Mouse (Mus musculus) frontal cortex, adult (tissue): Measurements from ENCODE around the gene Gm44511.
"Not testable (repeated sequence)": the region's sequence is repeated elsewhere in the genome, so short reads cannot be mapped to it uniquely, and the experiment has no call there.

Experiments used
- ATAC-seq: cut with Nextera tagmentation; 2 replicates; pipeline ENCODE4 v1.9.2; 2017; ENCODE audit warnings: mild to moderate bottlenecking, moderate library complexity, mixed read lengths; ENCODE audit not compliant: low TSS enrichment

Gm44511 gene

GRCm38 (mm10) chr6:128840669-128841068 lies 14.6 kb upstream of the Gm44511 start:
- not testable (repeated sequence) for ATAC-seq

GRCm38 (mm10) chr6:128839921-128840320 lies 13.8 kb upstream of the Gm44511 start:
- ATAC-seq = no peak

DNA sequence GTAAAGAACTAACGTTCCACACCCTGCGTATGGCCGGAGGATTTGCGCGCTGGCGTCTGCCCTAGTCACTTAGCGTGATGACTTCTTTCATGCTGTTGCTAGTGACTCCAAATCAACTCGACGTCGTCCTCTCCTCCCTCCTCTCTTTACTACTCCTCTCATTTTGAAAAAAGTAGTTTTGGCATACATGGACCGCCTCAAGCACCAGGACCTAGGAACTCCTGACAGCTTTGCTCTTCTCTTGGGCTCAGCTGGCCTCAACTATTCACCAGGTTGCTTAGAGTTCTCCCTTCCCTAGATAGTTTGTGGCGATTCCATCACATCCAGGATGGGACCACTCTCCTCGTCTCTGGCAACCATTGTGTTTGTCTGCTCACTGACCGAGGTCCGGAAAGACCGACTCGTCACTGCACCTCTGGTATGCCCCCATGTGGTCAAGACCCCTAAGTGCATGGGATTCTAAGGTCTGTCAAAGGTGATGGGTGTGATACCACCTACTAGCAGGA lies 13.2 kb upstream of the Gm44511 start:
- ATAC-seq = peak; percentile 7

DNA sequence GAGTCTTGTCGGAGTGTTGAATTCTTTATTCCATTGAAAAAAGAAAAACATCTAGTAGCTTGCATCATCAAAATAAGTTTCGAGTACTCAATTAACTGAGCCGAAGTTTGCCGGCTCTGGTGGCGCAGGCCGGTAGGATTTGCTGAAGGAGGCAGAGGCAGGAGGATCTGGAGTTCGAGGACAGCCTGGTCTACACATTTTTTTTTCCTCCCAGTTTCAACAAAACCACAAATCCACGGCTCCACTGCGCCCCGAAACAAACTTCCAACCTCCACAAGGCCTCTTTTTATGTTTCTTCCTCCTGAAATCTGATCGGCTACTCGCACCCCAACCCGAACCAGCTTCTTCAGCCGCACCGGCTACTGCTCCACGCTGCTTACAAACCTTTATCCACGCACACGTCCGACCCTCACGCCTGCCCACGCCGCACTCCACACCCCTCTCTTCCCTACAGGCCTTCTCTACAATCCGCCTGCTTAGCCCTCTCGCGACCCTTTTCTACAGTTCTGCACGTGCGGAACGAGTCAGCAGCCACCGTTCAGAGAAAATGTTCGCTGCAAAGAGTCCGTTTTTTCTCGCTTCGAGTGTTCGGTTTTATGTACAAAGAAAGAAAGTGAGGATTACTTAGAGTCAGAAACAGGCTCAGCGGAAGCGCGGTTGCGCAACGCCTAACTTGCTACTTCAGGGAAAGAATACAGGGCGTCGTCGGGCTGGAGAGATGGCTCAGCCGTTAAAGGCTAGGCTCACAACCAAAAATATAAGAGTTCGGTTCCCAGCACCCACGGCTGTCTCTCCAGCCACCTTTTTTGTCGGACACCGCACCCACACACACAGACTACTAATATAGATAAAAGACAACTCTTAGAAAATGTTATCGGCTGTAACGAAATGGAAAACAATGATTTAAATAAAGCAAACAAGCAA lies 12.5 kb upstream of the Gm44511 start:
- ATAC-seq = peak; percentile 28

DNA sequence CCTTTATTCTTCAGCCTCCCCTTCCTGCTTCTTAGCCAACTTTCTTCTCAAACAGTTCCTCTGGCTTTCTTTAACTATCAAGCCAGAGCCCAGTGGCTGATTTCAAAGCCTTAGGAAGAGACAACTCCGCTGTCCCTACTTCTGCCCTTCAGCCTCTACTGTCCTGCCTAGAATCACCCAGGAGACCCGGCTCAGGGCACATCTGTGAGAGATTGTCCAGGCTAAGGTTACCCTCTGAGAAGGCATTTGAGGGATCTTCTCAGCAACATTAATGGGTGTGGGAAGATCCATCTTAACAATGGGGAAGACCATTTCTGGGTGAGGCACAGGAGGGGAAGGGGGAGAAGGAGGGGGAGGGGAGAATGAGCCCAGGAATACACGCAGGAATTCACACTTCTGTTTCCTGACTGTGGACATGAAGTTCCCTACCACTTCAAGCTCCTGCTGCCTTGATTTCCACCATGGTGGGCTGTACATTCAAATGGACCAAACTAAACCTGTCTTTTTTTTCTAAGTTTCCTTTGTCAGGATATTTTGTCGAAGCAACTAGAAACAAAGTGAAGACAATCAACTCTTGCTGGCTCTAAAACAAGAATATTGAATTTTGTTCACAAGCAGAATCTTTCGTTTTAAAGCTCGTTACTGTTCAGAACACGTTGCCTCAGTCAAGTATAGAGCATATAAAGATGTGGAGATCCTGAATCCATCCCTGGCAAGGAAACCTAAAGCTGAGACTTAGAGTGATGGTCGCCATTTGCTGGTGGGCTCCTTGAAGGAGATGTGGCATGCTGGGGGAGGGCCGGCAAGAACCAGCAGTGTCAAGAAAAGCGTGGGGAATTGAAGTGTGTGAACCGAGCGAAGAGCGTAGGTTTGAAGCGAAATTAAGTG lies 11.6 kb upstream of the Gm44511 start:
- ATAC-seq = peak; percentile 54

DNA sequence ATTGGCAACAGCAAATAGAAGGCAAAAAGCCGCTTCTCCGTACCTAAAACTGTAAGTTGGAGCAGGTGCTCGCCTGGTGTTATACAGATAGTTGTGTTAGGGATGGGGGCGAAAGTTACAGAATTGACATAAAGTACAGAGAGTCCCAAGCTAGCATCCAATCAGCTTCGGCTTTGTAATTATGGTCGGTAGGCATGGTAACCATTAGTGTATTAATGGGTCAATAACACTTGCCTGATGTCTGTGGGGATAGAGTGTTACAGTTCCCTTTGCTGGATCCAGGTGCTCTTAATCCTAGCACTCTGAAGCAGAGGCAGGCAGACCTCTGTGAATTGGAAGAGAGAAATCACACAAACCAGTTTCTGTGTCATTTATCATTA lies 10.8 kb upstream of the Gm44511 start:
- no peak for ATAC-seq

DNA sequence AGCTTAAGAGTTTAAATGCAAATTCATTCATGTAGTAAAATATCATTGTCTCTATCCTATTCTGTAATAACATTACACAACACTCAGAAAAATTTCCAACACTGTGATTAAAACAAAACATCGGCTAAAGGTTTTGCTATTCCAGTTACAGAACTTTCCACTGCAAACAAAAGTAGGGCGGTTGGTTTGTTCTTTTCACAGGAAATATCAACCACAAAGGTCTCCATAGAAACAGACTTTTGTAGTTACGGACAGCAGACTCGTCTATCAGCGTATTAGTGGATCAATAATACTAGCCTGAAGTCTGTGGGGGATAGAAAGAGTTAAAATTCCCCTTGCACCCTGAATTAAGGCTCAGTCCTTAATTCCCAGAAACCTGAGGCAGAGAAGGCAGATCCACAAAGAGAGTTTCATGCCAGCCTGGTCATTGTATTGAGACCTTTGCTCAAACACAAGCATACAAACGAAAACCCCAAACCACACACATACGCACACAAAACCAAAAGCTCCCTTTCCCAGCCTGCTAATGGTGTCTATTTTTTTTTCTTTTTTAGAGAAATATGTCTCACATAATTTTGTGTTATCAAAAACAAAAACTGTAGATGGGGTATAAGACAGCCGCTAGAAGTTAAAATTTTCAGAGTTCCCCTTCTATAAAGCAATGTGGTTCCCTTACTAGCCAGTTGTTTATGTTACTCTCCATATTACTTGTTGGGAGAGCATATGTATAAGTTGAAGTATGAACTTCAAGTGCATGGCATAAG lies 10.3 kb upstream of the Gm44511 start:
- ATAC-seq = no peak

DNA sequence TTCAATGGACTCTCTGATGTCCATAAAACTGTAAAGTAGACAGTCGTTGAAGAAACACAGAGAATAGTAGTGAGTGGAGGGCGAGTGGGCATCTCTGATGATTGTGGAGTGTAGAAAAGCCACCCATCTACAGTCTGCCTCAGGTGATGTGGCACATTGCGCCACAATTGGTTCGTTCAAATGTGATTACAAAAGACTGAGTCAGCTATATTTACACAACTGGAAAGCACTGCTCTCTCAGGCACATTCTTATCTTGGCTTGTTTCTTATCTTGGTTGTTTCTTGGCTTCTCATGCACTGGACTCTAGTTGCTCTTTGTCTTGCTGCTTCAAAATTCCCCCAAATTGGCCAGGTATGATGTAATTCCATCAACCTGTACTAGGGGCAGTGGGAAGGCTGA lies 9.5 kb upstream of the Gm44511 start:
- no peak for ATAC-seq

- no peak for ATAC-seq
Observed at GRCm38 (mm10) chr6:128833046-128833445, 6.9 kb upstream of the Gm44511 start.

DNA sequence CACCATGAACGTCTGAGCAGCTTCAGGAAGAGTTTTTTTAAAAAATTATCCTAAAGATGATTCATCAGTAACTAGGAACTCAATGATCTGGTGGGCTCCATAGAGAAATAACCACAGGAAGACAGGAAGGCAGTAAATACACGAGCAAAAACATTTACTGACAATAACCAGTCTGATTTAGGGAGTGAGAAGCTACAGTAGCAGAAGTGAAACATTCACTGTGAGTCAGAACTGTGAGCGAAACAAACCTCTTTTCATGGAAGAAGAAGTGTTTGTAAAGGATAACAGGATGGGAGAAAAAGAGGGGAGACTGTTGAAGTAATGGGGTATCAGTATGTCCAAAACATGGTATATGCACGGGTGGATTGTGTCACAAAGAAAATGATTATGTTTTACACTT lies 3.7 kb upstream of the Gm44511 start:
- ATAC-seq = no peak

DNA sequence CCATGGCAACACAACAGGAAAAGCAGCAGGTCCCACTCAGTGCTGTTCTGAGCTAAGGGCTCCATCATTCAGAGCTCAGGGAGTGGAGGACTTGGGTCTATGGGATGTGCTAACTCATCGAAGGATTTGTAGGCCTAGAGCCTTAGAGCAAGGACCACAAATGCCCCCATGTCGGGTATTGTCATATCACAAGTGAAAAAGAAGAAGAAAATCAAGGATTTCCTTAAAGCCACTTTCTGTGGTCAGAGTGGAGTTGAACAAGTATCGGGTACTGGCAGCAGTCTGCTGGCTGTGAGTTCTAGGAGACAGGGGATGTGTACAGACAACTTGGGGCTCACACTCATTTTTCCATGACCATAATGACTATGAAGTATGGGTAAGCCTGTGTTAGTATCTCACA lies 666 bp upstream of the Gm44511 start:
- no peak for ATAC-seq

GRCm38 (mm10) chr6:128818083-128818802 lies 7.9 kb downstream of the Gm44511 start:
- ATAC-seq = no peak

DNA sequence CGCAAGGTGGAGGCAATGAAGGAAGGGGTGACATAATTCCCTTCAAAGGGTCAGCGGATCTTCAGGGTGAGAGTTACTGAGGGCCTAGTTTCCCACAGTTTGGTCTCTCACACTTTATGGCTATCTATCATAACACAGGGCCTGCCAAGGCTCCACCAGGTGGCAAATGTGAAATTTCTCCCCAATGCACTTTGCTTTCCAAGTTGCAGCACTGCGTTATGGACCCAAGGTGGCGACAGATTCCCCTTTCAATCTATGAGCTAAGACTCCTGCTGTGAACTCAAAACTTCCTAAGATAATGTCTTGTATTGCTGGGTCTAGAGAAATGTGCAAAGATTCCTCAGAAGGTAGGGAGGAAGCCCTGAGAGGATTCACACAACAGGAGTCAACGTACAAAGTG lies 17.6 kb downstream of the Gm44511 start:
- ATAC-seq = peak; percentile 89

GRCm38 (mm10) chr6:128807021-128807420 lies 19.1 kb downstream of the Gm44511 start:
- no peak for ATAC-seq

GRCm38 (mm10) chr6:128804823-128805640 lies 21.1 kb downstream of the Gm44511 start:
- ATAC-seq = 0 out of 2 replicates have a peak, but pooled peaks have one; percentile 30

DNA sequence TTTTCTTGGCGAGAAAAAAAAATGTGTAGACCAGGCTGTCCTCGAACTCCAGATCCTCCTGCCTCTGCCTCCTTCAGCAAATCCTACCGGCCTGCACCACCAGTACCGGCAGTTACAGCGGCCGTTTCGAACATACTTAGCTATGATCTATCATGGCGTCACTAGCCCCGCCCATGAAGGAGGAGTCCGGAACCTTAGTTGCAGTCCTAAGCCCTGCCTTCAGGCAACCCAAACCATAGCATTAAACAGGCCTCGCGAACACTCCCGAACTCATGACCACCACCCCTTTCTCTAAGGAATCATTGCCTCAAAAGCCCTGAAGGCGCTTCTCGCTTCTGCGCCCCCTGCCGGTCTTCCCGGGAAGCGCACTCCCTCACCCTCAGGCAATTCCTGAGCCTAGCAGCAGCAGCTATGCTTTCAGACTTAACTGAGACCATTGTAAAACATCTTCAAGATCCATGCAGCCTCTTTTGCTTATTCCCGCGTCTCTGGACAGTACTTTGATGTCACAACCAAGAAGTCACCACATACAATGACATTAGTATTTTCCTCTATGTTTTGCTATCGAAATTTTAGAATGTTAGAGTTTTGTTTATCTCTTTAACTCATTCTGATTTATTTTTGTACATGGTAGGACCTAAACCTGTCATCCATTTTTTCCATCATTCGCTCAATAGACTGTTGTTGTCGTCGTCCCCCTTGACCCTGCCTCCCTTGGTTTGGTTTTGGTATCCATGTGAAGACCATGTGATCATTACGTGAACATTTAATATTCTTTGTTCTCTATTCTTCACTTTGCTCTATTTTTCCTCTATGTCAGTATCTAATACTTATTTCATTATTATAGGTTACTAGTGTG lies 22.9 kb downstream of the Gm44511 start:
- peak; percentile 84 for ATAC-seq

DNA sequence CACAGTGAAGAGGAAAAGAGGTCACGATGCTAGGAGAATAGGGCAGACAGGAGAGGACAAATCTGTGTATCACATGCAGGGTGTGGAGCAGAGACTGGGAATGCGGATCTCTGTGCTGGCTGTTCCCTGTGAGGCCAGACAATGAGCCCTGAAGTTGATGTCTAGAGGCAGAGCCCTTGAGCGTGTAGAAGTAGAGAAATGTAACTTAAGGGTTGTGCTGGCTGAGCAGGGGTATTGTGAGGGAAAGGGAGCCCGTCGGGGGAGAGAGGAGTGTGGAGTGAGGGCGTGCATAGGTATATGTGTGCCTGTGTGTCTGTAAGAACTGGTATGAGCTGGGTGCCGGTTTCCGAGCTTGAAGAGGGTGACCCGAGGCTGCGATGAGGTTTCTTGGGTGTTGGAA lies 23.6 kb downstream of the Gm44511 start:
- ATAC-seq = peak; percentile 30

DNA sequence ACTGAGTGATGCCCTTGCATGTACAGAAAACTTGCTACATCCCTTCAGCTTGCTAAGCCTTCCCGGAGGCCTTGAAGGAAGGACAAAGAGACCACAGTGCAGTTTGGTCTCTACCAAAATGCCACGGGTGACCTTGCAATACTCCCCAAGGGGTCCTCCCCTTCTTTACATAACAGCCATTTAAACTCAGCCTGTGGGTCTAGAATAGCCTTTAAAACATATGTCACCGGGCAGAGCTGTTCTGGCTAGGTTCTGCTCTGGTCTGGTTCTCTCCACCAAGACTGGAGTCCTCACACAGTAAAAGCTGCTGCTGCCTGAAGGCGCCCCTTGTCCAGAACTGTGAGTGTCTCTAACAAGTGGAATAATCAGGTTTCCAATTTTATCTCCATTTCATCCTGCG lies 25.4 kb downstream of the Gm44511 start:
- not testable (repeated sequence) for ATAC-seq

DNA sequence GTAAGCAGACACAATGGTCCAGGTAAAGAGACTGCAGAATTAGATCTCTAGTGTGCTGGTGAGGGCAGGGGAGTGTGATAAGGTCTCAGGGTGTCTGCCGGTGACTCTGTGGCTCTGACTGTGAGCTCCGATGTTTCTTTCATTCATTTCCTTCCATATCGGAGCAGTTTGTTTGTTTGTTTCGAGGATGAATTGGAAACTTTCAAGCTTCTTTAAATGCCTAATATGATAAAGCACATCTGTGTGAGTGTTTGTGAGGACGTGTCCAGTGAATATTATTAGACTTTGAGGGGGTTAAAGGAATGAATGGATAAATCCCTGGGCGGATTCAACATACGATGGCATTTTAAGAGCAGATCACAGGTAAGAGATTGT lies 26.2 kb downstream of the Gm44511 start:
- no peak for ATAC-seq
